Mouse (Mus musculus) ES-E14 (cell line): Measurements from ENCODE around the gene Gca.

Experiments used
- CHD2 ChIP-seq: IDR thresholded peaks from 2 replicates; pipeline ENCODE4 v1.6.1; 2014; ENCODE audit warnings: mild to moderate bottlenecking, low read depth, low read length, inconsistent platforms
- HCFC1 ChIP-seq: IDR thresholded peaks from 2 replicates; pipeline ENCODE4 v1.6.1; 2012; ENCODE audit warnings: low read length, inconsistent platforms, borderline replicate concordance; ENCODE audit not compliant: insufficient read depth
- MAFK ChIP-seq: IDR thresholded peaks from 2 replicates; pipeline ENCODE4 v1.6.1; 2014; ENCODE audit warnings: mild to moderate bottlenecking, low read depth, low read length, inconsistent platforms; ENCODE audit not compliant: insufficient read depth
- ZNF384 ChIP-seq: IDR thresholded peaks from 2 replicates; pipeline ENCODE4 v1.6.1; 2012; ENCODE audit warnings: low read depth, low read length, inconsistent platforms

GRCm38 (mm10) chr2:62725946-62726345 is 61.9 kb downstream of the Gca start:
- TF ChIP-seq CHD2 (no peak), HCFC1 (no peak), MAFK (no peak), ZNF384 (no peak)
